ENCODE assay signal across 8 mouse cellular contexts in genomic region chr11:44685911-44686361, GRCm38 (mm10).
DNase-seq lines count a peak whose midpoint lies in the region; ATAC-seq and TF ChIP-seq lines count a peak whose summit lies in the region.

No protein-coding gene starts in this region.

- peak overlapping the region; percentile 53 for H3K27ac ChIP-seq in left cerebral cortex, adult 2 months
- peak overlapping the region; percentile 71 for H3K27ac ChIP-seq in heart, embryonic 13.5 days (replicated peaks)

- H3K4me1 ChIP-seq in heart, embryonic 13.5 days, result peaks cover 53% of the 10 kb centered on the region

- H3K9ac ChIP-seq in heart, embryonic 13.5 days, result peak overlapping the region; percentile 54

- H3K36me3 ChIP-seq in heart, embryonic 13.5 days, result no peaks in the 10 kb centered on the region

- no peaks in the 10 kb centered on the region for H3K9me3 ChIP-seq in heart, embryonic 13.5 days

- ATAC-seq in heart, embryonic 13.5 days (ENCODE audit: extremely low read depth, insufficient number of reproducible peaks, low FRiP score, low TSS enrichment), result no peak
- peak; percentile 10; the same call in 1 of the 2 replicates for ATAC-seq in neutrophil, adult 5-6 weeks (ENCODE audit: extremely low read depth, insufficient number of reproducible peaks, low FRiP score, poor library complexity, severe bottlenecking)
- ATAC-seq in megakaryocyte progenitor cell, adult 5-6 weeks (replicated peaks; ENCODE audit: poor library complexity), result no peak
- no peak for ATAC-seq in frontal cortex, adult (ENCODE audit: low TSS enrichment)

- H3K4me3 ChIP-seq in left cerebral cortex, adult 2 months, result no peak overlapping the region
- H3K4me3 ChIP-seq in heart, embryonic 13.5 days, result peak overlapping the region; percentile 38

- no peaks in the 10 kb centered on the region for H3K27me3 ChIP-seq in heart, embryonic 13.5 days (replicated peaks)

- 27% methylated on average over 21 of the region's 21 CpGs for WGBS in heart, embryonic 13.5 days

- no peak for DNase-seq in left cerebral cortex, adult 2 months (ENCODE audit: extremely low spot score in 1 of 2, low spot score in 2 of 2)
- DNase-seq in left cerebral cortex, postnatal 25 days (ENCODE audit: low spot score in 2 of 2), result no peak
- peak; percentile 51 to 52 for DNase-seq in kidney, postnatal 36 days
- DNase-seq in frontal cortex, postnatal 36 days (ENCODE audit: low spot score in 2 of 2), result no peak

- intact Hi-C loops in left cerebral cortex, adult 2 months (cut with DNase I), result no loop called here
- intact Hi-C loops in left cerebral cortex, postnatal 25 days (cut with DNase I), result no loop called here

- no peak for TF ChIP-seq CTCF in left cerebral cortex, adult 2 months (IDR thresholded peaks at IDR 0.05)

- peak overlapping the region; percentile 62 for H3K4me2 ChIP-seq in heart, embryonic 13.5 days

Comparison
In these comparisons a context has a peak if more than half of its experiments do, and no peak if none do; other contexts are left out.
1. DNase-seq: peak in kidney, postnatal 36 days (2 of 2); none in left cerebral cortex, adult 2 months (0 of 2), left cerebral cortex, postnatal 25 days (0 of 2) and frontal cortex, postnatal 36 days (0 of 2).